Mouse (Mus musculus) left cerebral cortex, adult 2 months (tissue): ENCODE measurements at regions not wholly inside any gene's neighbourhood (a gene's known extent, or its start where the extent isn't known, plus 50 kb on each side); places are given as distances from the start of the nearest gene placed in this dataset.

ENCODE experiments used
- DNase-seq, 2 experiments: peaks; one replicate each; pipeline ENCODE4 v3.0.0; 2021 to 2022; ENCODE audit warnings: low spot score in 2 of 2, mixed read lengths in 1 of 2; ENCODE audit errors: extremely low spot score in 1 of 2
- H3K27ac ChIP-seq: fragments of 200-600 bp; 2 replicates; pipeline ENCODE4 v1.8.1; 2022
- H3K4me3 ChIP-seq: fragments of 200-600 bp; 2 replicates; pipeline ENCODE4 v1.8.1; 2022
- CTCF ChIP-seq: fragments of 200-600 bp; IDR thresholded peaks from 2 replicates; pipeline ENCODE4 v1.8.1; 2022; ENCODE audit warnings: antibody characterized with exemption, mild to moderate bottlenecking, moderate library complexity
- intact Hi-C: fragments of 180-260 bp; cut with DNase I; formaldehyde crosslinking; loops from one replicate; pipeline ENCODE4 v1.15.1; 2025

DNA sequence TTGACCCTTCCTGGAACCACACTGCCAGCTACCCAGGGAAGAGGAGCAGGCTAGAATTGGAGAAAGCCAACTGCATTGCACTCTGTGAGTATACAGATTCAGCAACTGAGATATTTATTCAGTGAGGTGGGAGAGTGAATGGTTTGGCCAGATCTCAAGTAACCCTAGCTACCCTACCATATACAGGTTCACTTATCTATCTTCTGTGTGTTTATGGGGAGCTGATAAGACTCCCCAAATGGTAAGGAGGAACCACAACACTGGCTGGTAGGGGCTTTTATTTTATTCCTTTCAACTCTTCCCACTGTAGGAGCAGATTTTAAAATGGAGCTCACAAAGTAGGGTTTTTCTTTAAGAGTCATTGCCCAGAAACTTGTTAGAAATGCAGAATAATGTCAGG lies 62.9 kb downstream of the Arrdc3 start:
- intact Hi-C loops, result no loop called here
- H3K27ac ChIP-seq, result peak overlapping the region; percentile 13

GRCm38 (mm10) chr13:80947705-80948104 lies 64.5 kb downstream of the Arrdc3 start:
- no peak for TF ChIP-seq CTCF
- peak overlapping the region; percentile 70; the same call in 1 of the 2 replicates for H3K27ac ChIP-seq
- DNase-seq, result no peak
- intact Hi-C loops, result no loop called here
- no peak overlapping the region for H3K4me3 ChIP-seq

More for the DNA sequence above, 62.9 kb downstream of the Arrdc3 start:
- no peak overlapping the region for H3K4me3 ChIP-seq
- no peak for DNase-seq
- no peak for TF ChIP-seq CTCF

DNA sequence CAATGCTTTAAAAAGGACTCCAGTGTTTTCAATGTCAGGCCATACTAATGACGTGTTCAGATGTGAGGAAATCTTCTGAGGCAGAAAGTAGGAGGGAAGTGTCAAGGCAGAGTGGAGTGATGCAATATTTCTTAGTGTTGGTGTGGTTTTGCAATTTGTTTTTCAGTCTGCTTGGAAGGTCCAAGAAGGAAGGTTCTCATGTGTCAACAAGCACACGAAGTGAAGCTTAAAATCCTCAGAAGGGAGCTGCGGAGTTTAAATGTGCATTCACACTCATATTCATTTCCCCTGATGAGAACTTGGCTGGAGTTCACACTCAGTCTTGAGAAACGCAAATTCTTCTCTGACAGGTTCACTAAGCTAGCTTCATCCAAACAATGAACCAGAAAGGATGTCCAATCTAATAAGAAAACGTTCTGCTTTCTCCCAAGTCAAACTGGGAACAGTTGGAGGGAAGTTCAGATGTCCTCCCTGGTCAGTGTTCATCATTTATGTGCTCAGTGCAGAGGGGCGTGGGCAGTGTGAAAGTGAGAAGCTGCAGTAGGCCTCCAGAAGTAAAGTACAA lies 66.0 kb downstream of the Arrdc3 start:
- H3K27ac ChIP-seq, result peak overlapping the region; percentile 70
- H3K4me3 ChIP-seq, result no peak overlapping the region
- DNase-seq, result no peak
- intact Hi-C loops, result no loop called here
- no peak for TF ChIP-seq CTCF

DNA sequence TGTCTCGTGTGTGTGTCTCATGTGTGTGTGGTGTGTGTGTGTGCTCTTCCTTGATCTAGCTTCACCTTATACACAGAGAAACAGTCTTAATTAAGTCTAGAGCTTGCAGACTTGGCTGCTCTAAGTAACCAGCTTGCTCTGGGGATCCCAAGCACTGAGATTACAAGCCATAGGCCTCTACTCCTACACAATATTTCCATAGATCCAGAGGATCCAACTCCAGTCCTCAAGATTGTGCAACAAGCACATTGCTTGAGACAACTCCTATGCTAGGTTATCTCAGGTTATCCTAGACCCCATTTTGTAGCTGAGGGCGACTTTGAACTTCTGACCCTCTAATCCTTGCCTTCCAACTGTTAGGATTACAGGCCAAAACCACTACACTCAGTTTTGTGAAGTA lies 67.1 kb downstream of the Arrdc3 start:
- Histone ChIP-seq H3K4me3 (no peak overlapping the region), H3K27ac (no peak overlapping the region)
- TF ChIP-seq CTCF, result no peak
- DNase-seq, result no peak
- intact Hi-C loops, result no loop called here

DNA sequence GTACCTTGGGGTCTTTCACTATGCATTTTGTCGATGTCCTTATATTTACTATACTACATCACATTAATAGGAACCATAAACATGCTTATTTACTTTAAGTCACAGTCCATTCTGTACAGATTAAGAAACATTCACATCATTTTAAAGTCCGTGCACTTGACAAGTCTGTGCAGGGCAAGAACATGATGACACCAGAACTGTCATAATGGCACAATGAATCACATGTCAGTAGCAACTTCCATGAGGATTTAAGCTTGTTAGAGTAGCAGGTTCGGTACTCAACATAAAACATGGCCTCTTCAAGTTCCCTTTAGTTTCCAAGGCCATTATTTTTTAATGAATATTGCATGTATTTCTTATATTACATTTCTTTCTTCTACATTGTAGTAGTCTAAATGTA lies 67.6 kb downstream of the Arrdc3 start:
- H3K27ac ChIP-seq, result no peak overlapping the region
- intact Hi-C loops, result no loop called here
- DNase-seq, result no peak
- no peak for TF ChIP-seq CTCF
- no peak overlapping the region for H3K4me3 ChIP-seq

- intact Hi-C loops, result no loop called here
- TF ChIP-seq CTCF, result no peak
- H3K27ac ChIP-seq, result no peak overlapping the region; the same call in 1 of the 2 replicates
- H3K4me3 ChIP-seq, result no peak overlapping the region
- DNase-seq, result no peak
These were observed 68.1 kb downstream of the Arrdc3 start for GRCm38 (mm10) chr13:80951327-80951726.

DNA sequence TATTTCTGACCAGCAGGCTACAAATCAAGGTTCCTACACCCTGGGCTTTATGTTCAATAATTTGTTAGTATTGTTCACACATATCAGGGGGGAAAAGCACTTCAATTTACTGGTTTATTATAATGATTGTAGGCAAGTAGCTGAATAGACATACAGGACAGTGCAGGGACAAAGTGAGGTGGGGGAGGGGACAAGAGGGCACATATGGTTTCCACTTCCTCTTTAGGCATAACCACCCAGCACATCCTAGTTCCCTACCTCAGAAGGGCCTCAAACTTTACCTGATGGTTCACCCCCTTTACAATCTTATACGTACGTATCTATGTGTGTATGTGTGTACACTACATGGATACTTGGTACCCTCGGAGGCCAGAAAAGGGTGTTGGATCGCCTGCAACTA lies 69.7 kb downstream of the Arrdc3 start:
- intact Hi-C loops, result no loop called here
- no peak overlapping the region for H3K27ac ChIP-seq
- TF ChIP-seq CTCF, result no peak

GRCm38 (mm10) chr13:80954059-80954645 lies 71.0 kb downstream of the Arrdc3 start:
- no peak overlapping the region for H3K27ac ChIP-seq
- TF ChIP-seq CTCF, result no peak
- no peak for DNase-seq
- intact Hi-C loops, result no loop called here
- H3K4me3 ChIP-seq, result no peak overlapping the region

More for the DNA sequence above, 69.7 kb downstream of the Arrdc3 start:
- no peak overlapping the region for H3K4me3 ChIP-seq
- no peak for DNase-seq

DNA sequence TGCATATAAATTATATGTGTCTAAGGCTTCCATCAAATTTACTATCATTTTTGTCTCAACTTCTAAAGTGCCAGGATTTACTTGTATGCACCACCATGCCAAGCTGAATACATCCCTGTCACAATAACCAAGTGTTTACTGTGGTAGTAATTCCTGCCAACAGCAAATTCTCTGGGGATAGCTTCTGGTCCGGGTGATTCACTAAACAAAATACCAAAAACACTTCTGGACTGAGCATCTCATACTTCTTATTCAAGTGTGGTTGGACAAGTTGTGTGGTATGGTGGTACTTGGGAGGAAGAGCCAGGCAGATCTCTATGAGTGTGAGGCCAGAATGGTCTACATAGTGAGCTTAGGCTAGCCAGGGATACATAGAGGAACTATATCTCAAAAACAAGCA lies 73.8 kb downstream of the Arrdc3 start:
- Histone ChIP-seq H3K4me3 (no peak overlapping the region), H3K27ac (no peak overlapping the region)
- no peak for TF ChIP-seq CTCF
- DNase-seq, result no peak
- intact Hi-C loops, result no loop called here

GRCm38 (mm10) chr13:80957419-80958139 lies 74.4 kb downstream of the Arrdc3 start:
- DNase-seq, result no peak
- Histone ChIP-seq H3K27ac (no peak overlapping the region), H3K4me3 (no peak overlapping the region)
- intact Hi-C loops, result no loop called here
- TF ChIP-seq CTCF, result no peak

- DNase-seq, result no peak
- Histone ChIP-seq H3K4me3 (no peak overlapping the region), H3K27ac (no peak overlapping the region)
- TF ChIP-seq CTCF, result no peak
- intact Hi-C loops, result no loop called here
These were observed 76.6 kb downstream of the Arrdc3 start for GRCm38 (mm10) chr13:80959763-80960162.

GRCm38 (mm10) chr13:80961985-80962617 lies 78.9 kb downstream of the Arrdc3 start:
- DNase-seq, result no peak
- intact Hi-C loops, result loop anchor here (2.0 kb wide), 1 partner anchor 77 kb away; no protein-coding TSS in a partner anchor
- Histone ChIP-seq H3K27ac (peak overlapping the region; percentile 29; the same call in 1 of the 2 replicates), H3K4me3 (peak overlapping the region; percentile 54)
- TF ChIP-seq CTCF, result no peak
